Mouse (Mus musculus) T-cell, adult 2 months (primary cell): ENCODE data around the gene Reep3.
"Not testable (repeated sequence)": the region's sequence is repeated elsewhere in the genome, so short reads cannot be mapped to it uniquely, and the experiment has no call there.

Experiments
- DNase-seq: peaks from one replicate; pipeline ENCODE4 v3.0.0; 2022; ENCODE audit warnings: low spot score

Reep3 gene

GRCm38 (mm10) chr10:67017315-67017714 is 79.4 kb downstream of the Reep3 start:
- DNase-seq = no peak

GRCm38 (mm10) chr10:67016615-67017278 is 80.0 kb downstream of the Reep3 start:
- DNase-seq = no peak

GRCm38 (mm10) chr10:67014746-67015145 is 82.0 kb downstream of the Reep3 start:
- no peak for DNase-seq

- DNase-seq = no peak
These were observed 86.2 kb downstream of the Reep3 start for GRCm38 (mm10) chr10:67010521-67010920.

GRCm38 (mm10) chr10:67004527-67005042 is 92.2 kb downstream of the Reep3 start:
- peak; percentile 11 for DNase-seq

- DNase-seq = peak; percentile 32
These were observed 92.8 kb downstream of the Reep3 start for GRCm38 (mm10) chr10:67003743-67004526.

GRCm38 (mm10) chr10:67003009-67003742 is 93.6 kb downstream of the Reep3 start:
- no peak for DNase-seq

GRCm38 (mm10) chr10:67002207-67003008 is 94.3 kb downstream of the Reep3 start:
- DNase-seq = peak; percentile 5

- DNase-seq = not testable (repeated sequence)
These were observed 95.7 kb downstream of the Reep3 start for GRCm38 (mm10) chr10:67000958-67001615.

- no peak for DNase-seq
These were observed 96.6 kb downstream of the Reep3 start for GRCm38 (mm10) chr10:67000136-67000535.

GRCm38 (mm10) chr10:66998770-66999169 is 98.0 kb downstream of the Reep3 start:
- DNase-seq = no peak

GRCm38 (mm10) chr10:66995181-66995580 is 101.6 kb downstream of the Reep3 start:
- no peak for DNase-seq

- DNase-seq = no peak
These were observed 102.3 kb downstream of the Reep3 start for GRCm38 (mm10) chr10:66994469-66994868.

- no peak for DNase-seq
These were observed 104.2 kb downstream of the Reep3 start for GRCm38 (mm10) chr10:66992591-66992990.

GRCm38 (mm10) chr10:66990506-66990905 is 106.2 kb downstream of the Reep3 start:
- DNase-seq = no peak

- DNase-seq = no peak
These were observed 113.7 kb downstream of the Reep3 start for GRCm38 (mm10) chr10:66983043-66983442.

- DNase-seq = no peak
These were observed 118.5 kb downstream of the Reep3 start for GRCm38 (mm10) chr10:66978215-66978614.

GRCm38 (mm10) chr10:66977093-66977492 is 119.7 kb downstream of the Reep3 start:
- DNase-seq = no peak

- no peak for DNase-seq
These were observed 121.3 kb downstream of the Reep3 start for GRCm38 (mm10) chr10:66975451-66975850.

- no peak for DNase-seq
These were observed 122.3 kb downstream of the Reep3 start for GRCm38 (mm10) chr10:66974417-66974816.

GRCm38 (mm10) chr10:66973866-66974265 is 122.9 kb downstream of the Reep3 start:
- no peak for DNase-seq
